Mouse (Mus musculus) right cerebral cortex, postnatal 4 days (tissue): ENCODE results near the gene Pigw.
"Not testable (repeated sequence)": the region's sequence is repeated elsewhere in the genome, so short reads cannot be mapped to it uniquely, and the experiment has no call there.

Source experiments
- DNase-seq: peaks from one replicate; pipeline ENCODE4 v3.0.0-alpha.2; 2022

Gene Pigw

GRCm38 (mm10) chr11:84879007-84879771 lies 896 bp downstream of the Pigw start:
- DNase-seq, result no peak

GRCm38 (mm10) chr11:84876020-84876419 lies 4.1 kb downstream of the Pigw start:
- DNase-seq, result not testable (repeated sequence)

- no peak for DNase-seq
Observed at GRCm38 (mm10) chr11:84873042-84873833, 6.8 kb downstream of the Pigw start.

GRCm38 (mm10) chr11:84871548-84872069 lies 8.5 kb downstream of the Pigw start:
- DNase-seq, result no peak

GRCm38 (mm10) chr11:84871046-84871445 lies 9.0 kb downstream of the Pigw start:
- no peak for DNase-seq

- peak; percentile 89 for DNase-seq
Observed at GRCm38 (mm10) chr11:84870337-84871043, 9.6 kb downstream of the Pigw start, which contains the start of gene Ggnbp2. Gene Ggnbp2, minus strand, starts transcription at chr11:84870817.

- peak; percentile 97 for DNase-seq
Observed at GRCm38 (mm10) chr11:84869537-84870232, 10.4 kb downstream of the Pigw start.

GRCm38 (mm10) chr11:84868786-84869259 lies 11.3 kb downstream of the Pigw start:
- no peak for DNase-seq

- no peak for DNase-seq
Observed at GRCm38 (mm10) chr11:84867586-84867985, 12.5 kb downstream of the Pigw start.

GRCm38 (mm10) chr11:84865268-84865667 lies 14.8 kb downstream of the Pigw start:
- DNase-seq, result no peak

- no peak for DNase-seq
Observed at GRCm38 (mm10) chr11:84855285-84855684, 24.8 kb downstream of the Pigw start.

GRCm38 (mm10) chr11:84847475-84848090 lies 32.5 kb downstream of the Pigw start:
- no peak for DNase-seq

GRCm38 (mm10) chr11:84846741-84847474 lies 33.2 kb downstream of the Pigw start:
- DNase-seq, result no peak

GRCm38 (mm10) chr11:84839330-84839729 lies 40.8 kb downstream of the Pigw start:
- DNase-seq, result no peak

GRCm38 (mm10) chr11:84829495-84829894 lies 50.6 kb downstream of the Pigw start:
- not testable (repeated sequence) for DNase-seq

- peak; percentile 83 for DNase-seq
Observed at GRCm38 (mm10) chr11:84828516-84829399, 51.3 kb downstream of the Pigw start, which contains the start of gene Dhrs11. Gene Dhrs11, minus strand, starts transcription at chr11:84828994.

GRCm38 (mm10) chr11:84827901-84828503 lies 52.1 kb downstream of the Pigw start:
- no peak for DNase-seq

- DNase-seq, result no peak
Observed at GRCm38 (mm10) chr11:84827492-84827891, 52.6 kb downstream of the Pigw start.
